Mouse (Mus musculus) bone marrow, adult 2 months (tissue): Measurements from ENCODE around the gene Mthfs. TPM values are rescaled to one million over a fixed set of nuclear protein-coding genes. Genes with fewer than 3 reads are reported as not detected.

Source experiments
- H3K27ac ChIP-seq: fragments of 200-500 bp; 2 replicates; pipeline ENCODE4 v1.5.1; 2012; ENCODE audit warnings: low read depth, mild to moderate bottlenecking, control low read depth, inconsistent platforms, low read length; ENCODE audit not compliant: control insufficient read depth, poor library complexity, insufficient read depth
- H3K4me1 ChIP-seq: fragments of 200-500 bp; 2 replicates; pipeline ENCODE4 v1.6.1; 2011; ENCODE audit warnings: low read length; ENCODE audit not compliant: control insufficient read depth, insufficient read depth
- H3K4me3 ChIP-seq: fragments of 200-500 bp; replicated peaks from 2 replicates; pipeline ENCODE3; 2011; ENCODE audit warnings: mild to moderate bottlenecking, low read depth, low read length, control low read depth; ENCODE audit not compliant: control insufficient read depth
- CTCF ChIP-seq: fragments of 200-500 bp; IDR thresholded peaks from 2 replicates; pipeline ENCODE4 v1.5.1; 2011; ENCODE audit warnings: low read length, control low read depth; ENCODE audit not compliant: control insufficient read depth, insufficient read depth
- POLR2A ChIP-seq: fragments of 200-500 bp; IDR thresholded peaks from 2 replicates; pipeline ENCODE4 v1.6.1; 2011; ENCODE audit warnings: low read depth, mild to moderate bottlenecking, control low read depth, low read length, borderline replicate concordance; ENCODE audit not compliant: control insufficient read depth
- WGBS: fragments of 180-500 bp; shearing (Covaris S2); methylation state at CpG from one replicate; pipeline ENCODE4 v1.1.7; 2018; 5-methylcytosine and 5-hydroxymethylcytosine counted together
- polyA plus RNA-seq: library from polyadenylated mRNA; stranded (reverse); fragments of >200 nt; gene quantifications from 2 replicates; pipeline ENCODE4 v1.2.4, GENCODE M21; 2011; ENCODE audit warnings: low replicate concordance; ENCODE audit not compliant: missing spikeins, insufficient read depth, insufficient read length

The Mthfs gene
- polyA plus RNA-seq, 1 experiment: 10.6 TPM

GRCm38 (mm10) chr9:89282374-89283068, 72.0 kb downstream of the Mthfs start:
- WGBS: 59% methylated on average over 2 of the region's 2 CpGs
- TF ChIP-seq CTCF: no peak
- no peak for TF ChIP-seq POLR2A
- no peak overlapping the region for H3K4me3 ChIP-seq

GRCm38 (mm10) chr9:89288037-89288436, 77.6 kb downstream of the Mthfs start:
- TF ChIP-seq CTCF (no peak), POLR2A (no peak)
- Histone ChIP-seq H3K4me3 (no peak overlapping the region), H3K27ac (no peak overlapping the region), H3K4me1 (no peaks in the 10 kb centered on the region; the same call in 1 of the 2 replicates)
- 84% methylated on average over 2 of the region's 2 CpGs for WGBS

More at GRCm38 (mm10) chr9:89282374-89283068, 72.0 kb downstream of the Mthfs start:
- Histone ChIP-seq H3K27ac (no peak overlapping the region), H3K4me1 (no peaks in the 10 kb centered on the region; the same call in 1 of the 2 replicates)

GRCm38 (mm10) chr9:89293364-89293763, 82.9 kb downstream of the Mthfs start:
- Histone ChIP-seq H3K4me1 (no peaks in the 10 kb centered on the region; the same call in 1 of the 2 replicates), H3K27ac (no peak overlapping the region), H3K4me3 (no peak overlapping the region)
- 49% methylated on average over 3 of the region's 3 CpGs for WGBS
- TF ChIP-seq CTCF (no peak), POLR2A (no peak)

- WGBS: 70% methylated on average over 3 of the region's 3 CpGs
- TF ChIP-seq POLR2A (no peak), CTCF (no peak)
- H3K27ac ChIP-seq: no peak overlapping the region
These were observed 83.6 kb downstream of the Mthfs start for GRCm38 (mm10) chr9:89294121-89294520.

GRCm38 (mm10) chr9:89305637-89306036, 95.2 kb downstream of the Mthfs start:
- TF ChIP-seq CTCF (no peak), POLR2A (no peak)
- Histone ChIP-seq H3K27ac (no peak overlapping the region), H3K4me3 (no peak overlapping the region), H3K4me1 (no peaks in the 10 kb centered on the region)
- WGBS: 82% methylated on average over 2 of the region's 2 CpGs

More at GRCm38 (mm10) chr9:89294121-89294520, 83.6 kb downstream of the Mthfs start:
- no peak overlapping the region for H3K4me3 ChIP-seq
- no peaks in the 10 kb centered on the region; the same call in 1 of the 2 replicates for H3K4me1 ChIP-seq

GRCm38 (mm10) chr9:89308357-89309194, 98.1 kb downstream of the Mthfs start:
- Histone ChIP-seq H3K27ac (no peak overlapping the region), H3K4me3 (no peak overlapping the region), H3K4me1 (no peaks in the 10 kb centered on the region)
- 81% methylated on average over 7 of the region's 7 CpGs for WGBS
- TF ChIP-seq CTCF: no peak

- H3K4me3 ChIP-seq: no peak overlapping the region
- 63% methylated on average over 2 of the region's 2 CpGs for WGBS
- H3K27ac ChIP-seq: no peak overlapping the region
- TF ChIP-seq POLR2A (no peak), CTCF (no peak)
- no peaks in the 10 kb centered on the region for H3K4me1 ChIP-seq
These were observed 98.7 kb downstream of the Mthfs start for GRCm38 (mm10) chr9:89309195-89309535.

- no peak overlapping the region for H3K4me3 ChIP-seq
- TF ChIP-seq CTCF (no peak), POLR2A (no peak)
- H3K27ac ChIP-seq: no peak overlapping the region
- WGBS: 77% methylated on average over 2 of the region's 2 CpGs
- no peaks in the 10 kb centered on the region for H3K4me1 ChIP-seq
These were observed 101.2 kb downstream of the Mthfs start for GRCm38 (mm10) chr9:89311649-89312048.
